Mouse (Mus musculus): ENCODE measurements at regions not wholly inside any gene's neighbourhood (a gene's known extent, or its start where the extent isn't known, plus 50 kb on each side); places are given as distances from the start of the nearest gene placed in this dataset.

DNA sequence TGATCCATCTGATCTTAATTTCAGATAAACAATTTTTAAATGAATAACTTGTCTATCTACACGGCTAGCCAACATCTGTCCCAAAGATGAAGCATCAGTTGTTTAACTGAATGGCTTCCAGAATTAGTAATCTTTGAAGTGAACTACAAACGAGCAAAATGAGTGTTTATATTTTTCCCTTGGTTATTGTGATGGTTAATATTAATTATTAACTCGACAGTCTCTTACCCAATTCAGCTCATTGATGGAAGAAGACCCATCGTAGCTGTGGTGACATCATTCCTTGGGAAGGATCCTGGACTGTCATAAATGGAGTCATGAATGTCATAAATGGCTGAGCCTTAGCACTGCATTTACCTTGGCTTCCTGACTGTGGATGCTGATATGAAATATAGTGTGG lies 60.4 kb upstream of the Mocs1 start:
- DNase-seq (ENCODE audit: low spot score) (no peak), ATAC-seq (ENCODE audit: insufficient read depth, low read depth) (no peak)
- TF ChIP-seq EP300 (IDR thresholded peaks at IDR 0.05; ENCODE audit: low read depth): no peak
- TF ChIP-seq CTCF (IDR thresholded peaks at IDR 0.05; ENCODE audit: low read depth): no peak
- H3K4me3 ChIP-seq (ENCODE audit: low read depth, low read length): no peak overlapping the region
- no peaks in the 10 kb centered on the region for H3K36me3 ChIP-seq (replicated peaks; ENCODE audit: control insufficient read depth, insufficient read depth, low read length)
- H3K27me3 ChIP-seq (ENCODE audit: control insufficient read depth, insufficient read depth, low read length): no peaks in the 10 kb centered on the region
- no peak overlapping the region for H3K4me2 ChIP-seq (ENCODE audit: low read depth, low read length)
- no peak overlapping the region for H3K9ac ChIP-seq (replicated peaks; ENCODE audit: low read depth, low read length)
- no peaks in the 10 kb centered on the region for H3K4me1 ChIP-seq (ENCODE audit: control insufficient read depth, insufficient read depth)
- H3K27ac ChIP-seq (ENCODE audit: low read depth): no peak overlapping the region
- H3K9me3 ChIP-seq (replicated peaks; ENCODE audit: control insufficient read depth, low read length): no peaks in the 10 kb centered on the region
- WGBS: 65% methylated on average over 4 of the region's 4 CpGs

DNA sequence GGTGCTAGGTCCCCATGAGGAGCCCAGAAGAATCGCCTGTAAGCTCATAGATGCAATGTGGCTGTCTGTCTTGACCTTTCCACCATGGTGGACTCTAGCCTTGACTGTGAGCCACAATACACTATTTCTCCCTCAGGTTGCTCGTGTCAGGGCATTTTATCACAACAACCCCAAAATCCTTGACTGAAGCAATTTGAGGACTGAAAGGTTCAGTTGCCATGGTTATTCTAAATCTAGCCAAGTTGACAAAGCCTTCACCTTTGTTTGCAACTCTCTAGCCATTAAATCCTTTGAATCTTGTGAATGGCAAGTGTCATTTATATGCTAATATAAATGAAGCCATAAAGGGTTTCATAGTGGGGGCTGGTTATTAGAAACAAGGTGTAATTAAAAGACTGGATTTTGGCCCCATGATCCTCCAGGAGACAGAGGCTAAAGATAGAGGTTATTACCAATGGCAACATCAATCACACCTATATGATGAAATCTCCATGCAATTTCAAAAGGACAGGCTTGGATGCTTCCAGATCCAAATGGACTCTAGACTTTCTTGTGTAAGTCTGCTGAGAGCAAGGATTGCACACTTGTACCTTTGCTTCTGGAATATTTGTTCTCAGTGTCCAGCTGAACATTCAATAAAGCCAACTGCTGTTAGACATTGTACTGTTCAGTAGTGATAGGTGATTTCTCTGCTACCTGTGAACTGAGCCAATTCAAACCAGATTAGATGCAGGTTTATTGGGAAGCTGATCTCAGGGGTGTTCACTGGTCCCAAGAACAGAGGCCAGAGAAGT lies 59.5 kb upstream of the Mocs1 start:
- no peaks in the 10 kb centered on the region for H3K36me3 ChIP-seq (replicated peaks; ENCODE audit: control insufficient read depth, insufficient read depth, low read length)
- H3K4me2 ChIP-seq (ENCODE audit: low read depth, low read length): no peak overlapping the region
- ATAC-seq (ENCODE audit: insufficient read depth, low read depth) (no peak), DNase-seq (ENCODE audit: low spot score) (no peak)
- H3K9me3 ChIP-seq (replicated peaks; ENCODE audit: control insufficient read depth, low read length): no peaks in the 10 kb centered on the region
- H3K27me3 ChIP-seq (ENCODE audit: control insufficient read depth, insufficient read depth, low read length): no peaks in the 10 kb centered on the region
- no peak overlapping the region for H3K27ac ChIP-seq (ENCODE audit: low read depth)
- H3K4me1 ChIP-seq (ENCODE audit: control insufficient read depth, insufficient read depth): no peaks in the 10 kb centered on the region
- no peak overlapping the region for H3K4me3 ChIP-seq (ENCODE audit: low read depth, low read length)
- TF ChIP-seq CTCF (IDR thresholded peaks at IDR 0.05; ENCODE audit: low read depth) (no peak), EP300 (IDR thresholded peaks at IDR 0.05; ENCODE audit: low read depth) (no peak)
- no peak overlapping the region for H3K9ac ChIP-seq (replicated peaks; ENCODE audit: low read depth, low read length)
- WGBS: 63% methylated on average over 2 of the region's 2 CpGs

DNA sequence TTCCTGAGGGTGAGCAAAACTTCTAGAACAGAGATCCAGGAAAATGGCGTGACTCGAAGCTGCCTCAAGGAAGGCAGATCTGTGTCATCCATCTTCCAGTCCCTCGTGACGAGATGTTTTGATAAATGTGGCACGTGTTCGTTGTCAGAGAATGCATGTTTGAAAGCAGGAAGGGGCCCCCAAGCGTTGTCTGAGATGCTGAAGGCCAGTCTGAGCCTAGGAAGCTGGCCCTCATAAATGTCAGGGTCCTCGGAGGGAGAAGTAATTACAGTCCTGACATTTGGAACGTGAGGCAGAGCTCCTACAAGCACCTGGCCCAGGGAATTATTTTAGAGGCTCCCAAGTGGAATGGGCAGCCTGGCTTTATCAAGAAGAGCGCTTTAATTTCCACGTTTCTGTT lies 50.5 kb upstream of the Mocs1 start:
- no peak overlapping the region for H3K4me3 ChIP-seq (ENCODE audit: low read depth, low read length)
- H3K9me3 ChIP-seq (replicated peaks; ENCODE audit: control insufficient read depth, low read length): no peaks in the 10 kb centered on the region
- no peaks in the 10 kb centered on the region for H3K4me1 ChIP-seq (ENCODE audit: control insufficient read depth, insufficient read depth)
- H3K27me3 ChIP-seq (ENCODE audit: control insufficient read depth, insufficient read depth, low read length): no peaks in the 10 kb centered on the region
- no peak for DNase-seq (ENCODE audit: low spot score)
- 55% methylated on average over 11 of the region's 11 CpGs for WGBS
- H3K36me3 ChIP-seq (replicated peaks; ENCODE audit: control insufficient read depth, insufficient read depth, low read length): no peaks in the 10 kb centered on the region
- no peak overlapping the region for H3K9ac ChIP-seq (replicated peaks; ENCODE audit: low read depth, low read length)
- no peak for ATAC-seq (ENCODE audit: insufficient read depth, low read depth)
- no peak overlapping the region for H3K4me2 ChIP-seq (ENCODE audit: low read depth, low read length)
- TF ChIP-seq EP300 (IDR thresholded peaks at IDR 0.05; ENCODE audit: low read depth) (no peak), CTCF (IDR thresholded peaks at IDR 0.05; ENCODE audit: low read depth) (no peak)
- H3K27ac ChIP-seq (ENCODE audit: low read depth): no peak overlapping the region

Measured in heart, postnatal 0 days (tissue).